Mouse (Mus musculus): ENCODE data around the gene 4930579F01Rik. TPM values are rescaled to one million over a fixed set of nuclear protein-coding genes. Genes with fewer than 3 reads are reported as not detected.

The 4930579F01Rik gene
- polyA plus RNA-seq, 1 experiment: 0.03 TPM

Other genes starting within 250 kb of the 4930579F01Rik start
- 16.0 and 16.5 TPM in 2 replicates for gene Dapp1, start 212.3 kb downstream of the 4930579F01Rik start, polyA plus RNA-seq (2012; rRNA removed)
- gene 1110002E22Rik, start 128.8 kb downstream of the 4930579F01Rik start, polyA plus RNA-seq (2012; rRNA removed): 0.03 and 0.10 TPM in 2 replicates
- 0.04 and 0.10 TPM in 2 replicates for gene Gm5105, start 126.4 kb downstream of the 4930579F01Rik start, polyA plus RNA-seq (2012; rRNA removed)
- 5.3 and 7.5 TPM in 2 replicates for gene Trmt10a, start 50.4 kb downstream of the 4930579F01Rik start, polyA plus RNA-seq (2012; rRNA removed)
- 4.8 and 5.0 TPM in 2 replicates for gene Mttp, start 48.9 kb downstream of the 4930579F01Rik start, polyA plus RNA-seq (2012; rRNA removed)
- gene Adh7, start 23.9 kb upstream of the 4930579F01Rik start, polyA plus RNA-seq (2012; rRNA removed): 19.4 and 28.9 TPM in 2 replicates
- gene Adh1, start 67.2 kb upstream of the 4930579F01Rik start, polyA plus RNA-seq (2012; rRNA removed): 754 and 825 TPM in 2 replicates
- gene Adh6a, start 119.5 kb upstream of the 4930579F01Rik start, polyA plus RNA-seq (2012; rRNA removed): 0.32 and 0.54 TPM in 2 replicates
- 0.12 and 0.26 TPM in 2 replicates for gene Adh6b, start 147.9 kb upstream of the 4930579F01Rik start, polyA plus RNA-seq (2012; rRNA removed)
- gene Adh4, start 221.6 kb upstream of the 4930579F01Rik start, polyA plus RNA-seq (2012; rRNA removed): not detected in 2 replicates
- gene Adh5, start 249.3 kb upstream of the 4930579F01Rik start, polyA plus RNA-seq (2012; rRNA removed): 91.0 and 96.9 TPM in 2 replicates